Mouse (Mus musculus): ENCODE measurements at regions not wholly inside any gene's neighbourhood (a gene's known extent, or its start where the extent isn't known, plus 50 kb on each side); places are given as distances from the start of the nearest gene placed in this dataset.

DNA sequence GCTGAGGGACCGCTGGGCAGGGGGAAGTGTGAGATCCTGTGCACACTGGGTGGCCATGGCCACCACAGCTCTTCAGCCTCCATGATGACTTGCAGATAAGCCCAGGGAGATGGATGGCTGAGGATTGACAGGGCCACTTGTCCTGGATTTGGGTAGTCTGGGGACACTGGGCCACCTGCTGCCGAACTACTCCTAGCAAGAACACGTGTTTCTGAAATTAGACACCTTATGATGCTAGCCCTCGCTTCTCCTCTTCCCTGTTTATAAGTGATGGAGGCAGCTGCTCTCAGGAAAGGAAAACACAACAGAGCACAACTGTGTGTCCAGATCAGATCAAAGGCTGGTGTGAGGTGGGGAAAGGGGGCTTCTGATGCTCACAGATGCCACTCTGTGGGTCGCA lies 64.9 kb upstream of the Tpm1 start:
- no peak for DNase-seq

DNA sequence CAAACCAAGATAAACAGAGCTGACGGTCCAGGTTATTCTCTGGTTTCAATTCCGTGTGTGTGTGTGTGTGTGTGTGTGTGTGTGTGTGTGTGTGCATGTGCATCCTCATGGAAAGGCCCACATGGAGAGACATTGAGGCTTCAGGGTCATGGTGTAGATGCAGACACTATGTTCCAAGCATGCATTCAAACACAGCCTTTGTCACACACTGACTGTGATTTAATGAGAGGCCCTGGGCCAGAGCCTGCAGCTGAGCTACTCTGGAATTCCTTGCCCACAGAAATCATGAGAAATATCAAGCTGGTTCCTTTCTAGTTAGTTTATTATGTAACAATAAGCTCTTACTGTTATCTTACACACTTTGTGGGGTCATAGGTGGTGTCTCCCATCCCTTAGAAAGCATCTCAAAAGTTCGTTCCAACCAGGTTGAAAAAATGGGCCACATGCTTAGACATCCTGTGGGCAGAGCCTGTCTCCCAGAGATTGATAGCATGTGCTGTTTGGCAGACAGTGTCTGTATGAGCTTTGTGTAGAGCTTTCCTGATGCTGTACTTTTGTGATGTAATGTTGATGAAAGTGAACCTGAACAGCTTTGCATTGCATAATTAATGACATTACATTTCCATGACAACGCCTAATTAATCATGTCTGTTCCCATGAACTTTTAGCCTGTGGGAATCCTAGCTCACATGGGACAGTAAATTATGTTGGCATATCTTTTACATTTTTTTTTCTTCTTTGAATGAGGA lies 62.8 kb upstream of the Tpm1 start:
- no peak for DNase-seq

DNA sequence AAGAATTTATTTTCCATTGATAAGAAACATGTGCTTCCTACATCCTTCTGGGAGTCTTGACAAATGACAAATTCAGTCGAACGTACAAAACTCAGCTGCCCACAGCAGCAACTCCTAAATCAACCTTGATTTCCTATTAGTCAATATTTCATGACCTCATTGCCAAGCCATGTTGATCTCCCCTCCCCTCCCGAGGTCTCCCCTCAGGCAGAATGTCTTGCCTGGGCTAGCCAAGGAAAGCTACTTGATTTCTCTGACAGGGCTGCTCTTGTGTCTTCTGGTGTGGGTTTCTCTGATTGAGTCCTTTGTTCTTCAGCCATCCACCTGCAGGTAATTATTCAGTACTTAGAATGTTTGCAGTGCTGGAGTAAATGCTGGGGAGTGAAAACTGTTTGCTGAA lies 58.7 kb upstream of the Tpm1 start:
- DNase-seq = no peak

DNA sequence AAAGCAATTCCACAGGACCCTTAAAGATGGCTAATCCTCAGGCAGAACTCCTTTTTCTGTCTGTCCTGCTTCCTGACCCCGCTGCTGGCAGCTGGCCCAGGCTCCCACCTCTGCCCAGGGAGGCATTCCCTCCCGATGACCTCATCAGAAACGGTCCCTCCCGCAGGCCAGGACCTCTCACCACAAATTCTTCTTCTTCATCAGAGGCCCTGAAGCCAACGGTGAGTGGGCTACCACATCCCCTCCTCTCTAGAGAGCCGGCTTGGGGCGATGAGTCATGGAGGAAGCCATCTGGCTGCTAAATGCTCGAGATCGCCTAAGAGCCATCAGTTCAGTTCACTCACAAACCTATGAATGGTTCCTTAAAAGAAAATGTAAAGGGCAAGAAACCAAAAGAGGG lies 56.7 kb upstream of the Tpm1 start:
- DNase-seq = no peak

DNA sequence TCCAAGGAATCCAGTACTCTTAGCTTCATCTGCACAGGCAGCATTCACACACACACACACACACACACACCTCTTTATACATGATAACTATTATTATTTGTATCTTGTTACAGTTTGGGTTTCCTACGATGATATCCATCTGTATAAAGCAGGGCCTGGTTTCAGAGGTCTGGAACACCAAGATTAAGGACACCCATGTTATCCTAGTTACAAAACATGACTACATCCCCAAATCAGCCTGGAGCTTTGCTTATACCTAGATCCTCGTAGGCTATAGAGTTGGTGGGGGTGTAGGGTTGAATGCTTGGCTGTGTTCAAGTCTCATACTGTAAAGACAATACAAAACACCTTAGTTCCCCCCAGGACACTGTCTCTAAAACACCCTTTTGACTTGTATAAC lies 56.0 kb upstream of the Tpm1 start:
- DNase-seq = no peak

DNA sequence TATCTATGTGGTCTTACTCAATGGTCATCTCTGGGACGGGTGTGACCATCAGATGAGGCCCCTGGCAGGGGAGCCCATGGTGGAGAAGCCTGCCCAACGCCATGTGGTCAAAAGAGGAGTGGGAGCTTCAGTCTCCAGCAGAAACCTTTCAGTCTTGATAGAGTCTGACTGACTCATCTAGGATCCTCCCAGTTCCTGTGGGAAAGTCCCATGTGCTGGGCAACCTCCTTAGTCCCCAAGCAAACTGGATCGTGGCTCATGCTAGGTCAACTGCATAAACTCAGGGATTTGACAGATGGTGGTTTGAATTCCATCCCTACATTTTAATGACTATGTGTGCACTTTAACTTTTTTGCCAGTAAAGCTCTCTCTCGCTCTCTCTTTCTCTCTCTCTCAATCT lies 55.4 kb upstream of the Tpm1 start:
- DNase-seq = no peak

DNA sequence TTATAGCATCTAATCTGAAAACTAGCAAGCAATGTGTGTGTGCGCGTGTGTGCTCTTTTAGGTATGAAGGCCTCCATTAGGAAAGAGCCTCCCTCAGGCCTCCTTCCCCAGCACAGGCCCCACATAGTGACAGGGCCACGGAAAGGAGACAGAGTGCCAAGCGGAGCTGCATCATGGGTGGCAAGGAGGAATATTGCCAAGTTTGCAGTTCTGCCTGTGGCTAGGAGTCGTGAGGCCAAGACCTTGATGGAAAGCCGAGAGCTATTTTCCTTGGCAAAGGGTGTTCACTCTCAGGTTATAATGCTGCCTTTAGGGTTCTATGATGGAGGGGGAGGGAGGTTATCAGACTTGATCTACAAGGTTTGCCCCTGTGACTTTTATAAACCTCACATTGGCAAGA lies 53.4 kb upstream of the Tpm1 start:
- no peak for DNase-seq

DNA sequence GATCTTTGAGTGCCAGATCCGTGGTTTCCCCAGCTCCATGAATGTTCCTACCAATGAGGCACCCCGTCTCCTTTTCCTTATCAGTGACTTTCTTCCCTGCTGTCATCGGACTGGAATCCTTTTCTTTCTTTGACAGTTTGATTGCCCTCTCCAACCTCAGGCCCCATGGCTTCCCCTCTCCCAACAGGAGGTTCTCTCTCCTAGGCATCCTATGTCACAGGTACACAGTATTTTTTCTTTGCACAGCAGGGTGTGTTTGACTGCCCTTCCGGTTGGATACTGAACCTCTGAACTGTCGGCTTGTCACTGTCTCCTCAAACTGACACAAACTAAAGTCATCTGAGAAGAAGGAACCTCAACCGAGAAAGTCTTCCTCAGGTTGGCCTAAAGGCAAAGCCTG lies 50.3 kb upstream of the Tpm1 start:
- DNase-seq = no peak
